Mouse (Mus musculus) C2C12 (cell line): ENCODE results near the gene Sdccag8.

Experiments used
- CEBPB ChIP-seq: IDR thresholded peaks from one replicate; pipeline ENCODE4 v1.6.1; 2011; ENCODE audit warnings: low read depth, mild to moderate bottlenecking, control low read depth, moderate library complexity
- CTCF ChIP-seq: IDR thresholded peaks from one replicate; pipeline ENCODE4 v1.5.1; 2011; ENCODE audit not compliant: control insufficient read depth, insufficient read depth, insufficient read length
- MYOD1 ChIP-seq: IDR thresholded peaks from one replicate; pipeline ENCODE4 v1.6.1; 2011; ENCODE audit warnings: low read depth; ENCODE audit not compliant: control insufficient read depth, insufficient read length
- USF1 ChIP-seq: IDR thresholded peaks from one replicate; pipeline ENCODE4 v1.6.1; 2011; ENCODE audit warnings: low read depth, mild to moderate bottlenecking, control low read depth, moderate library complexity

GRCm38 (mm10) chr1:176991473-176991872 lies 177.0 kb downstream of the Sdccag8 start:
- no peak for TF ChIP-seq USF1
- no peak for TF ChIP-seq CEBPB
- TF ChIP-seq CTCF = no peak
- no peak for TF ChIP-seq MYOD1
